Mouse (Mus musculus): ENCODE results near the gene Slc29a4. TPM values are rescaled to one million over a fixed set of nuclear protein-coding genes. Genes with fewer than 3 reads are reported as not detected.

Gene Slc29a4
- polyA plus RNA-seq, 1 experiment from 2014 or later, result 71.4 TPM

DNA sequence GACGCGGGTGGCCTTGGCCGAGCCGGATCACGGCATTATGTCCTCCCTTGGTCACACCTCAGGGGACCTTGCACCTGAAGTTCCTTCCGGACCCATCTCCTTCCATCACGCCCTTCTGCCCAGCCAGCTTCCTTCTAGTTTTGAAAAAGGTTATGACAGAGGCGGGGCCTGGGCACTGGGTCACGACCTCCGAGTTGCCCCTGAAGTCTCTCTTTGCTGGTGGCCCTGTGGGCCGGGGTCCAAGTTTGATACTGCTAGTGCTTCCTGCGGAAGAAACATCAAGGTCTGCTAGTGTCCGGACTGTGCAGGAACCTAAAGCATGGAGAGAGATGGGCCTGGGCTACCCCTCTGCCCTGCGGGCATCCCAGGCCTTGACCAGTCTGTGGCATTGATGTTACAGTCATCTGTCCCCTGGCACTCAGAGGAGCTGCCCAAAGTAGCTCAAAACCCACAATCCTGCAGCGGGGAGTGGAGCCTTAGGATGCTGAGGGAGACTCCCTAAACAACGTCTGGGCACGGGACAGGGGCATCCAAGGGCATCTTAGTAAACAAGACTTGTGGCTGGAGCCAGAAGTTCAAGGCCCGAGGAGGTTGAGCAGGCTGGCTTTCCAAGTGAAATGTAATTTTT lies 10.3 kb downstream of the Slc29a4 start:
- Histone ChIP-seq H3K27me3 (ENCODE audit: control insufficient read depth, insufficient read depth, low read length) (no peaks in the 10 kb centered on the region), H3K9me3 (ENCODE audit: control insufficient read depth, low read length) (no peaks in the 10 kb centered on the region), H3K4me3 (ENCODE audit: low read depth, low read length) (peak overlapping the region; percentile 81), H3K36me3 (ENCODE audit: control insufficient read depth, insufficient read depth, low read length) (no peaks in the 10 kb centered on the region), H3K4me1 (ENCODE audit: control insufficient read depth, insufficient read depth, low read length) (peaks cover 15% of the 10 kb centered on the region), H3K9ac (replicated peaks; ENCODE audit: low read depth, low read length) (peak overlapping the region; percentile 89), H3K27ac (ENCODE audit: low read depth, low read length) (peak overlapping the region; percentile 22; the same call in 1 of the 2 replicates), H3K4me2 (ENCODE audit: low read depth, low read length) (peak overlapping the region; percentile 75)
- WGBS, result 20% methylated on average over 18 of the region's 18 CpGs
- no peak for ATAC-seq (ENCODE audit: low read depth)

- Histone ChIP-seq H3K36me3 (ENCODE audit: control insufficient read depth, insufficient read depth, low read length) (0 out of 2 replicates have a peak, but pooled peaks cover 4% of the 10 kb centered on the region), H3K4me3 (ENCODE audit: low read depth, low read length) (peak overlapping the region; percentile 81; the same call in 1 of the 2 replicates), H3K27me3 (ENCODE audit: control insufficient read depth, insufficient read depth, low read length) (no peaks in the 10 kb centered on the region), H3K27ac (ENCODE audit: low read depth, low read length) (no peak overlapping the region), H3K9me3 (ENCODE audit: control insufficient read depth, low read length) (no peaks in the 10 kb centered on the region), H3K4me1 (ENCODE audit: control insufficient read depth, insufficient read depth, low read length) (peaks cover 15% of the 10 kb centered on the region), H3K4me2 (ENCODE audit: low read depth, low read length) (peak overlapping the region; percentile 75), H3K9ac (replicated peaks; ENCODE audit: low read depth, low read length) (peak overlapping the region; percentile 89; the same call in 1 of the 2 replicates)
- 66% methylated on average over 10 of the region's 10 CpGs for whole genome bisulfite sequencing
- no peak for ATAC-seq (ENCODE audit: low read depth)
Measured at GRCm38 (mm10) chr5:142703569-142703968, 11.3 kb downstream of the Slc29a4 start.

GRCm38 (mm10) chr5:142707709-142708108 lies 15.4 kb downstream of the Slc29a4 start:
- ATAC-seq (ENCODE audit: low read depth), result no peak
- Histone ChIP-seq H3K27ac (ENCODE audit: low read depth, low read length) (no peak overlapping the region), H3K4me2 (ENCODE audit: low read depth, low read length) (no peak overlapping the region), H3K4me1 (ENCODE audit: control insufficient read depth, insufficient read depth, low read length) (peaks cover 14% of the 10 kb centered on the region), H3K9ac (replicated peaks; ENCODE audit: low read depth, low read length) (no peak overlapping the region), H3K4me3 (ENCODE audit: low read depth, low read length) (no peak overlapping the region), H3K9me3 (ENCODE audit: control insufficient read depth, low read length) (no peaks in the 10 kb centered on the region), H3K27me3 (ENCODE audit: control insufficient read depth, insufficient read depth, low read length) (no peaks in the 10 kb centered on the region), H3K36me3 (ENCODE audit: control insufficient read depth, insufficient read depth, low read length) (peaks cover 13% of the 10 kb centered on the region)
- 92% methylated on average over 5 of the region's 5 CpGs for WGBS

GRCm38 (mm10) chr5:142709436-142709835 lies 17.1 kb downstream of the Slc29a4 start:
- Histone ChIP-seq H3K9ac (replicated peaks; ENCODE audit: low read depth, low read length) (no peak overlapping the region), H3K27me3 (ENCODE audit: control insufficient read depth, insufficient read depth, low read length) (no peaks in the 10 kb centered on the region), H3K9me3 (ENCODE audit: control insufficient read depth, low read length) (no peaks in the 10 kb centered on the region), H3K4me1 (ENCODE audit: control insufficient read depth, insufficient read depth, low read length) (no peaks in the 10 kb centered on the region), H3K27ac (ENCODE audit: low read depth, low read length) (no peak overlapping the region), H3K4me2 (ENCODE audit: low read depth, low read length) (no peak overlapping the region), H3K4me3 (ENCODE audit: low read depth, low read length) (no peak overlapping the region), H3K36me3 (ENCODE audit: control insufficient read depth, insufficient read depth, low read length) (peaks cover 21% of the 10 kb centered on the region)
- ATAC-seq (ENCODE audit: low read depth), result no peak
- 87% methylated on average over 7 of the region's 7 CpGs for WGBS

GRCm38 (mm10) chr5:142712373-142712772 lies 20.1 kb downstream of the Slc29a4 start:
- WGBS, result 88% methylated on average over 5 of the region's 5 CpGs
- H3K9ac ChIP-seq (replicated peaks; ENCODE audit: low read depth, low read length), result no peak overlapping the region
- H3K4me1 ChIP-seq (ENCODE audit: control insufficient read depth, insufficient read depth, low read length), result no peaks in the 10 kb centered on the region
- no peak for ATAC-seq (ENCODE audit: low read depth)
- peaks cover 25% of the 10 kb centered on the region for H3K36me3 ChIP-seq (ENCODE audit: control insufficient read depth, insufficient read depth, low read length)
- no peak overlapping the region for H3K4me3 ChIP-seq (ENCODE audit: low read depth, low read length)
- no peaks in the 10 kb centered on the region for H3K27me3 ChIP-seq (ENCODE audit: control insufficient read depth, insufficient read depth, low read length)
- H3K9me3 ChIP-seq (ENCODE audit: control insufficient read depth, low read length), result no peaks in the 10 kb centered on the region
- H3K4me2 ChIP-seq (ENCODE audit: low read depth, low read length), result no peak overlapping the region
- H3K27ac ChIP-seq (ENCODE audit: low read depth, low read length), result no peak overlapping the region

- Histone ChIP-seq H3K27ac (ENCODE audit: low read depth, low read length) (no peak overlapping the region), H3K4me3 (ENCODE audit: low read depth, low read length) (no peak overlapping the region), H3K9ac (replicated peaks; ENCODE audit: low read depth, low read length) (no peak overlapping the region), H3K27me3 (ENCODE audit: control insufficient read depth, insufficient read depth, low read length) (no peaks in the 10 kb centered on the region), H3K36me3 (ENCODE audit: control insufficient read depth, insufficient read depth, low read length) (peaks cover 28% of the 10 kb centered on the region), H3K9me3 (ENCODE audit: control insufficient read depth, low read length) (no peaks in the 10 kb centered on the region), H3K4me1 (ENCODE audit: control insufficient read depth, insufficient read depth, low read length) (no peaks in the 10 kb centered on the region), H3K4me2 (ENCODE audit: low read depth, low read length) (no peak overlapping the region)
- WGBS, result 95% methylated on average over 10 of the region's 10 CpGs
- no peak for ATAC-seq (ENCODE audit: low read depth)
Measured at GRCm38 (mm10) chr5:142713966-142714365, 21.7 kb downstream of the Slc29a4 start.

DNA sequence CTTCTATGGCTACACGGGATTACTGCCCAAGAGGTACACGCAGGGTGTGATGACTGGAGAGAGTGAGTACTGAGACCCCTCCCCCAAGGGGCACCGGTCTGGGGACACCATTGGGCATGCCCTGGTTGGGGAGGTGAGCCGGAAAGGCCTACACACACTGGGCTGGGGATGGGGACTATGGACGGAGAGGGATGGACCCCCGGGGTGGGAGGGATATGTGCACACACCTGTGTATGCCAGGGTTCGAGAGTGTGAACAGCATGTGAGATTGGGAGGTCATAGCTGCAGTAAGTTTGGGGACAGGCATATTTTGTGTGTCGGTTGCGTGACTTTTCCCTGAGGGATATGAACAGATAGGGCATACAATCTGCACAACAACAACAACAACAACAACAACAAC lies 22.7 kb downstream of the Slc29a4 start:
- no peak overlapping the region for H3K27ac ChIP-seq (ENCODE audit: low read depth, low read length)
- WGBS, result 89% methylated on average over 9 of the region's 9 CpGs
- H3K4me1 ChIP-seq (ENCODE audit: control insufficient read depth, insufficient read depth, low read length), result no peaks in the 10 kb centered on the region
- ATAC-seq (ENCODE audit: low read depth), result no peak
- no peaks in the 10 kb centered on the region for H3K27me3 ChIP-seq (ENCODE audit: control insufficient read depth, insufficient read depth, low read length)
- peaks cover 29% of the 10 kb centered on the region for H3K36me3 ChIP-seq (ENCODE audit: control insufficient read depth, insufficient read depth, low read length)
- H3K9me3 ChIP-seq (ENCODE audit: control insufficient read depth, low read length), result no peaks in the 10 kb centered on the region
- no peak overlapping the region for H3K9ac ChIP-seq (replicated peaks; ENCODE audit: low read depth, low read length)
- H3K4me2 ChIP-seq (ENCODE audit: low read depth, low read length), result no peak overlapping the region
- no peak overlapping the region for H3K4me3 ChIP-seq (ENCODE audit: low read depth, low read length)

- Histone ChIP-seq H3K4me3 (ENCODE audit: low read depth, low read length) (no peak overlapping the region), H3K9ac (replicated peaks; ENCODE audit: low read depth, low read length) (no peak overlapping the region), H3K9me3 (ENCODE audit: control insufficient read depth, low read length) (no peaks in the 10 kb centered on the region), H3K4me2 (ENCODE audit: low read depth, low read length) (no peak overlapping the region), H3K4me1 (ENCODE audit: control insufficient read depth, insufficient read depth, low read length) (no peaks in the 10 kb centered on the region), H3K36me3 (ENCODE audit: control insufficient read depth, insufficient read depth, low read length) (peaks cover 29% of the 10 kb centered on the region), H3K27me3 (ENCODE audit: control insufficient read depth, insufficient read depth, low read length) (no peaks in the 10 kb centered on the region), H3K27ac (ENCODE audit: low read depth, low read length) (no peak overlapping the region)
- no peak for ATAC-seq (ENCODE audit: low read depth)
- WGBS, result 88% methylated on average over 6 of the region's 6 CpGs
Measured at GRCm38 (mm10) chr5:142716056-142716455, 23.7 kb downstream of the Slc29a4 start.

GRCm38 (mm10) chr5:142718037-142718436 lies 25.7 kb downstream of the Slc29a4 start:
- no peak overlapping the region for H3K4me3 ChIP-seq (ENCODE audit: low read depth, low read length)
- no peak overlapping the region for H3K9ac ChIP-seq (replicated peaks; ENCODE audit: low read depth, low read length)
- no peaks in the 10 kb centered on the region for H3K4me1 ChIP-seq (ENCODE audit: control insufficient read depth, insufficient read depth, low read length)
- no peaks in the 10 kb centered on the region for H3K9me3 ChIP-seq (ENCODE audit: control insufficient read depth, low read length)
- no peaks in the 10 kb centered on the region for H3K27me3 ChIP-seq (ENCODE audit: control insufficient read depth, insufficient read depth, low read length)
- ATAC-seq (ENCODE audit: low read depth), result peak; percentile 45; the same call in 1 of the 2 replicates
- 25% methylated on average over 4 of the region's 4 CpGs for whole genome bisulfite sequencing
- H3K4me2 ChIP-seq (ENCODE audit: low read depth, low read length), result no peak overlapping the region
- no peak overlapping the region for H3K27ac ChIP-seq (ENCODE audit: low read depth, low read length)
- H3K36me3 ChIP-seq (ENCODE audit: control insufficient read depth, insufficient read depth, low read length), result peaks cover 27% of the 10 kb centered on the region

Measured in neural tube, embryonic 14.5 days (tissue).